Mouse (Mus musculus): ENCODE measurements around the gene Gbe1.

DNA sequence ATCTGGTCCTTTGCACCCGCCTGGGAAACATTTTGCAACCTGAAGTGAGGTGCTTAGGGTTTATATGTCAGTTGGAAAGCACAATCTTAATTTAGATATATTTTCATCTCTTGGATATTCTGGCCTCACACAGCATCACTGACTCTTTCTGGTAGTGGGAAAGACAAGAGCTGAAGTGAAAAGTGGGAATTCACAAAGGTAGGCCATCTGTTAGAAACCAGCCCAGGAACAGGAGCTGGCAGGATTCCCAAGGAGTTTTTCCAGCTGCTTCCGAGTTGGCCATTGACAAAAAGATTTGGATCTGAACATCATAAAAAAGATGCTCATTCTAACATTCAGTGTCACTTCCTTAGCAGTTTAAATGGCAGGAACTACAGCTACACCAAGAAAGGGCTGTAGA is 294.6 kb downstream of the Gbe1 start:
- TF ChIP-seq POLR2A (IDR thresholded peaks at IDR 0.05; ENCODE audit: extremely low read depth, insufficient read depth, low read length) (no peak), CTCF (IDR thresholded peaks at IDR 0.05; ENCODE audit: extremely low read depth, insufficient read depth, low read length) (no peak)
